Mouse (Mus musculus) kidney, embryonic 14.5 days (tissue): Measurements from ENCODE around the gene Myo1h. TPM values are rescaled to one million over a fixed set of nuclear protein-coding genes. Genes with fewer than 3 reads are reported as not detected.
A peak's percentile ranks its signal among the peaks of the same experiment; 100 is the strongest.

ENCODE experiments used
- ATAC-seq: fragments of 200-750 bp; cut with Nextera tagmentation; 2 replicates; pipeline ENCODE4 v1.8.0; 2017; ENCODE audit warnings: moderate number of reproducible peaks, mild to moderate bottlenecking, moderate TSS enrichment, moderate library complexity; ENCODE audit not compliant: low FRiP score, low TSS enrichment
- H3K27ac ChIP-seq: fragments of 300-500 bp; sonication (generic); 2 replicates; pipeline ENCODE4 v1.5.1; 2014; ENCODE audit warnings: low read depth, mild to moderate bottlenecking, low read length, moderate library complexity, mixed read lengths
- H3K27me3 ChIP-seq: fragments of 300-500 bp; sonication (generic); 2 replicates; pipeline ENCODE4 v1.6.1; 2014; ENCODE audit warnings: mild to moderate bottlenecking, low read length; ENCODE audit not compliant: control insufficient read depth, insufficient read depth
- H3K36me3 ChIP-seq: fragments of 300-500 bp; sonication (generic); 2 replicates; pipeline ENCODE4 v1.6.1; 2014; ENCODE audit warnings: low read length, mixed read lengths; ENCODE audit not compliant: control insufficient read depth, insufficient read depth
- H3K4me1 ChIP-seq: fragments of 300-500 bp; sonication (generic); 2 replicates; pipeline ENCODE4 v1.6.1; 2014; ENCODE audit warnings: low read length, mixed read lengths; ENCODE audit not compliant: control insufficient read depth, insufficient read depth
- H3K4me2 ChIP-seq: fragments of 300-500 bp; sonication (generic); replicated peaks from 2 replicates; pipeline ENCODE4 v1.6.1; 2014; ENCODE audit warnings: low read depth, mild to moderate bottlenecking, low read length
- H3K4me3 ChIP-seq: fragments of 300-500 bp; sonication (generic); 2 replicates; pipeline ENCODE4 v1.5.1; 2014; ENCODE audit warnings: mild to moderate bottlenecking, low read length
- H3K9ac ChIP-seq: fragments of 300-500 bp; sonication (generic); 2 replicates; pipeline ENCODE4 v1.6.1; 2014; ENCODE audit warnings: low read depth, mild to moderate bottlenecking, low read length, moderate library complexity
- H3K9me3 ChIP-seq: fragments of 300-500 bp; sonication (generic); 2 replicates; pipeline ENCODE4 v1.6.1; 2016; ENCODE audit warnings: low read length; ENCODE audit not compliant: control insufficient read depth
- WGBS: fragments of 180-500 bp; shearing (Covaris S2); extraction: QIAGEN DNeasy Blood & Tissue Kit; methylation state at CpG from one replicate; pipeline ENCODE4 v1.1.7; 2014; 5-methylcytosine and 5-hydroxymethylcytosine counted together
- polyA plus RNA-seq: library from polyadenylated mRNA; unstranded; fragments of >200 nt; fragmentation: Nextera tagmentation; extraction: Ambion mirVana; gene quantifications from 2 replicates; pipeline ENCODE4 v1.2.1, GENCODE M21; 2014

Gene Myo1h
- polyA plus RNA-seq, 1 experiment from 2014 or later: 1.8 TPM

- Histone ChIP-seq H3K4me2 (no peak overlapping the region), H3K4me3 (no peak overlapping the region), H3K36me3 (no peaks in the 10 kb centered on the region), H3K27me3 (peaks cover 4% of the 10 kb centered on the region; the same call in 1 of the 2 replicates), H3K9me3 (no peaks in the 10 kb centered on the region), H3K9ac (no peak overlapping the region), H3K4me1 (no peaks in the 10 kb centered on the region), H3K27ac (no peak overlapping the region)
- no peak for ATAC-seq
- 89% methylated on average over 3 of the region's 3 CpGs for WGBS
These were observed 3.6 kb upstream of the Myo1h start for GRCm38 (mm10) chr5:114285398-114285700.

GRCm38 (mm10) chr5:114286102-114286501, 2.9 kb upstream of the Myo1h start:
- peaks cover 4% of the 10 kb centered on the region; the same call in 1 of the 2 replicates for H3K27me3 ChIP-seq
- 78% methylated on average over 4 of the region's 4 CpGs for WGBS
- H3K4me2 ChIP-seq: no peak overlapping the region
- no peaks in the 10 kb centered on the region for H3K4me1 ChIP-seq
- H3K9ac ChIP-seq: no peak overlapping the region
- ATAC-seq: no peak
- H3K4me3 ChIP-seq: no peak overlapping the region
- no peaks in the 10 kb centered on the region for H3K9me3 ChIP-seq
- no peak overlapping the region for H3K27ac ChIP-seq
- H3K36me3 ChIP-seq: no peaks in the 10 kb centered on the region

GRCm38 (mm10) chr5:114286872-114287571, 1.9 kb upstream of the Myo1h start:
- H3K27me3 ChIP-seq: peaks cover 4% of the 10 kb centered on the region; the same call in 1 of the 2 replicates
- no peak overlapping the region for H3K4me3 ChIP-seq
- no peak overlapping the region for H3K4me2 ChIP-seq
- 84% methylated on average over 16 of the region's 16 CpGs for WGBS
- no peak overlapping the region for H3K9ac ChIP-seq
- no peak overlapping the region for H3K27ac ChIP-seq
- no peaks in the 10 kb centered on the region for H3K4me1 ChIP-seq
- H3K9me3 ChIP-seq: no peaks in the 10 kb centered on the region
- ATAC-seq: no peak
- no peaks in the 10 kb centered on the region for H3K36me3 ChIP-seq

GRCm38 (mm10) chr5:114288396-114288795, 570 bp upstream of the Myo1h start:
- ATAC-seq: 0 out of 2 replicates have a peak, but pooled peaks have one; percentile 20
- WGBS: 73% methylated on average over 5 of the region's 5 CpGs
- 0 out of 2 replicates have a peak overlapping the region, but pooled peaks have one; percentile 48 for H3K27ac ChIP-seq
- no peaks in the 10 kb centered on the region for H3K4me1 ChIP-seq
- H3K9me3 ChIP-seq: no peaks in the 10 kb centered on the region
- H3K36me3 ChIP-seq: no peaks in the 10 kb centered on the region
- H3K9ac ChIP-seq: no peak overlapping the region
- no peak overlapping the region for H3K4me2 ChIP-seq
- H3K4me3 ChIP-seq: no peak overlapping the region
- peaks cover 4% of the 10 kb centered on the region; the same call in 1 of the 2 replicates for H3K27me3 ChIP-seq

- Histone ChIP-seq H3K27me3 (peaks cover 4% of the 10 kb centered on the region; the same call in 1 of the 2 replicates), H3K27ac (no peak overlapping the region), H3K36me3 (no peaks in the 10 kb centered on the region), H3K9me3 (no peaks in the 10 kb centered on the region), H3K4me3 (no peak overlapping the region), H3K9ac (no peak overlapping the region), H3K4me2 (no peak overlapping the region), H3K4me1 (no peaks in the 10 kb centered on the region)
- ATAC-seq: no peak
- WGBS: 71% methylated on average over 3 of the region's 3 CpGs
These were observed 1.0 kb downstream of the Myo1h start for GRCm38 (mm10) chr5:114290004-114290403.

GRCm38 (mm10) chr5:114296693-114297631, 8.0 kb downstream of the Myo1h start:
- no peak for ATAC-seq
- 20% methylated on average over 22 of the region's 22 CpGs for WGBS
- Histone ChIP-seq H3K27me3 (no peaks in the 10 kb centered on the region), H3K27ac (peak overlapping the region; percentile 42; the same call in 1 of the 2 replicates), H3K4me2 (no peak overlapping the region), H3K4me3 (no peak overlapping the region), H3K9me3 (no peaks in the 10 kb centered on the region), H3K36me3 (no peaks in the 10 kb centered on the region), H3K9ac (no peak overlapping the region), H3K4me1 (no peaks in the 10 kb centered on the region)

GRCm38 (mm10) chr5:114298212-114298894, 9.4 kb downstream of the Myo1h start:
- no peak overlapping the region for H3K4me2 ChIP-seq
- no peaks in the 10 kb centered on the region for H3K4me1 ChIP-seq
- no peaks in the 10 kb centered on the region for H3K9me3 ChIP-seq
- 60% methylated on average over 18 of the region's 18 CpGs for WGBS
- H3K27ac ChIP-seq: no peak overlapping the region
- H3K4me3 ChIP-seq: no peak overlapping the region
- H3K36me3 ChIP-seq: no peaks in the 10 kb centered on the region
- no peaks in the 10 kb centered on the region for H3K27me3 ChIP-seq
- no peak for ATAC-seq
- H3K9ac ChIP-seq: no peak overlapping the region

GRCm38 (mm10) chr5:114299156-114299855, 10.3 kb downstream of the Myo1h start:
- ATAC-seq: no peak
- no peaks in the 10 kb centered on the region for H3K4me1 ChIP-seq
- H3K4me3 ChIP-seq: no peak overlapping the region
- no peak overlapping the region for H3K4me2 ChIP-seq
- WGBS: 67% methylated on average over 22 of the region's 22 CpGs
- no peaks in the 10 kb centered on the region for H3K36me3 ChIP-seq
- no peak overlapping the region for H3K9ac ChIP-seq
- H3K27ac ChIP-seq: no peak overlapping the region
- no peaks in the 10 kb centered on the region for H3K9me3 ChIP-seq
- no peaks in the 10 kb centered on the region for H3K27me3 ChIP-seq
